Mouse (Mus musculus): Measurements from ENCODE around the gene Actr10.

The Actr10 gene

GRCm38 (mm10) chr12:70958640-70959039 lies 21.0 kb downstream of the Actr10 start:
- intact Hi-C loops (cut with DNase I) = no loop called here

GRCm38 (mm10) chr12:70967581-70967980 lies 29.9 kb downstream of the Actr10 start:
- intact Hi-C loops (cut with DNase I) = no loop called here

GRCm38 (mm10) chr12:70968141-70968790 lies 30.6 kb downstream of the Actr10 start:
- intact Hi-C loops (cut with DNase I) = loop anchor here (2.0 kb wide), 1 partner anchor 49 kb away; no protein-coding TSS in a partner anchor

DNA sequence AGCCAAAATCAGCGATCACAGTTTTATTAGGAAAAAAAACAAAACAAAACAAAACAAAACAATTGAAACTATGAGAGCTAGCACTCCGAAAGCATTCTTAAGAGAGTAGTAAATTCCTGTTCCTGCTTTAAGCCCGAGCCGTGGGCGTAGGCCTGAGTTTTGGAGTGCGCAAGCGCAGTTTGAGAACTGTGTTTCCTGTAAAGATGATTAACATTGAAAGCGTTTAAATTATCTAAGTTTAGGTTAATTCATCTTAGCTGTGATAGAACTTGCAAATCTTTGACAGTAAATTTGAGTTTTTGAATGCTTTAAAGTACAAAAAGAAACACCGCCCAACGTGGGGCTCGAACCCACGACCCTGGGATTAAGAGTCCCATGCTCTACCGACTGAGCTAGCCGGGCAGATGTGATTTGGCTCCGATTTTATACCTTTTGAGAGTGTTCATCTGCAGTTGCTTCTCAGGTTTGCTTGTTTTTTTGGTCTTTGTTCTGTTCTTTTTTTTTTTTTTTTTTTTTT lies 31.2 kb downstream of the Actr10 start:
- intact Hi-C loops (cut with DNase I) = loop anchor here (2.0 kb wide), 1 partner anchor 48 kb away; no protein-coding TSS in a partner anchor

GRCm38 (mm10) chr12:70969485-70970184 lies 32.0 kb downstream of the Actr10 start:
- intact Hi-C loops (cut with DNase I) = loop anchor here (2.0 kb wide), 1 partner anchor 47 kb away; no protein-coding TSS in a partner anchor

GRCm38 (mm10) chr12:70973831-70974230 lies 36.2 kb downstream of the Actr10 start:
- intact Hi-C loops (cut with DNase I) = no loop called here

- intact Hi-C loops (cut with DNase I) = no loop called here
Observed at GRCm38 (mm10) chr12:70974441-70975266, 37.0 kb downstream of the Actr10 start, which contains the start of gene Psma3. TSS of gene Psma3 (plus strand) at chr12:70974621.

DNA sequence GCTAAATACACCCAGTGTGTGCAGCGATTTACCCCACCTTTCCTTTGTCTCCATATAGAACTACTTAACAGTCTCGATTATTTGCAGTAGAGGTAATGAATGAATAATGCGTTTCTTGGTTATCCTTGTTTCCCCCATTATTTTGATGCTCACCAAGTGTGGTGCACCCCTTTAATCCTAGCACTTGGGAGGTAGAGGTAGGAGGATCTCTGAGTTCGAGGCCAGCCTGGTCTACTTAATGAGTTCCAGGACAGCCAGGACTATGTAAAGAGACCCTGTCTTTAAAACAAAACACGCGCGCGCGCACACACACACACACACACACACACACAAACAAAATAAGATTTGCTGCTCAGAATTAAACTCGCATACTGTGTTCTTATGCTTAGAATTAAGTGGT lies 37.7 kb downstream of the Actr10 start:
- intact Hi-C loops (cut with DNase I) = no loop called here

DNA sequence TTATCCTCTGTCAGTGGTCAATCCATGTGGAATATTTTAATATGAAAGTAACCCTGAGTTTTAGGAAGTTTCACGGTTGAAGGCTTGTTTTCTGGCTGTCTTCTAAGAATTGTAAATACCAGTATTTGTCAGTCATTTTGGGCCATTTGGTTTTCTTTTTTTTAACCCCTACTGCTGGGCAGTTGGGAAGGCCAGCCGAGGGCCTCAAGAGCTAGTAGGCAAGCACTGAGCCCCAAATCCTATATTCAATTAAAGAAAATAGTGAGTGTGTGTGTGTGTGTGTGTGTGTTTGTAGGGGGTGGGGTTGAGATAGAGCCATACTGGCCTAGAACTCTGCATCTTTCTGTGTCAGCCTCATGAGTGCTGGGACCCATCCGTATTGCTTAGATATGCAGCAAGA lies 38.2 kb downstream of the Actr10 start:
- intact Hi-C loops (cut with DNase I) = no loop called here

GRCm38 (mm10) chr12:70978345-70978744 lies 40.7 kb downstream of the Actr10 start:
- intact Hi-C loops (cut with DNase I) = no loop called here

DNA sequence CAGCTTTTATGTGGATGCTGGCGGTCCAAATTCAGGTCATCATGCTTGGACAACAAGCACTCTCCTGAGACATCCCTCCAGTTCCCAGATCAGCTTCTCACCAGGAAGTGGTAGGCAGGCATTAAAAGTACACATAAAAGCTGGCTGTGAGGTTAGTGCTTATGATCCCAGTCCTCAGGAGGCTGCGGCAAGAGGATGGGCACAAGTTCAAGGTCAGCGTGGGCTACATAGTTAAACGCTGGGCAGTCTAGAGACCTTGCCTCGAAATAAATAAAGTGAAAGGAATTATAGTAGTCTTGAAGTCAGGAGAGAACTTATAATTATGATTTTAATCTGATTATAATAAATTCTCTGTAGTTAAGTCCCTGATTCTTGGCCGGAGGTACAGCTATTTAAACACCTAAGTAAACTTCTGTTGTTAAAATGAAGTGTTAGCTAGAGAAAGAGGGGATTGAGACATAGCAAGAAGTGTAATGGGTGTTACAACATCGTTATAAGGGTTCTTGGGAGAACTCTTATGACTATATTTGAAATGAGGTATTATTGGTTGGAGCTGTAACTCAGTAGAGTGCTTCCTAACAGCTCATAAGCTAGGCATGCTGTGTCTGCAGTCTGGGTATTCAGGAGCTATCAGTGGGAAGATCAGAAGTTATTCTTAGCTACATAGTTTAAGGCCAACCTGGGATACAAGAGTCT lies 47.3 kb downstream of the Actr10 start:
- intact Hi-C loops (cut with DNase I) = no loop called here

GRCm38 (mm10) chr12:70997225-70997624 lies 59.6 kb downstream of the Actr10 start:
- intact Hi-C loops (cut with DNase I) = no loop called here

DNA sequence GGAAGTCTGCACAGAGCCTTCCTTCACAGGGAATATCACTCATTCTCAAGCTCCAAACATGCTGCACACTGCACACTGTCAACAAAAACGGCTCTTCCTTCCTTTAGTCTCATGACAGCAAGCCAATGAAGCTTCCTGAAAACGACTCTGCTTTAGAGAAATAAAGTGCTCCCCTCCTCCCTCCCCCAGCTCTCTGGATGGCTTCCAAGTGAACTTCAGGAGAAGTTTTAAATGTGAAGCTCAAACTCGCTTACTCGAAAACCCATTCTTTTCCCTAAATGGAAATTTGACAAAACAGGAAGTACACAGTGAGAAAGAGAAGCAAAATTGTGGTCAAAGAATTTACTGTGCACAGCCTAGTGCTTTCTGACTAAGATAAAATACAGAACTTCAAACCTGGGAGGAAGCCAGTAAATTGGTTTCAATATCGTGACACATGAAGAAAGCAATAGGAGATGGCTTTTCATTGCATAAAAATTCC lies 61.8 kb downstream of the Actr10 start:
- intact Hi-C loops (cut with DNase I) = no loop called here

DNA sequence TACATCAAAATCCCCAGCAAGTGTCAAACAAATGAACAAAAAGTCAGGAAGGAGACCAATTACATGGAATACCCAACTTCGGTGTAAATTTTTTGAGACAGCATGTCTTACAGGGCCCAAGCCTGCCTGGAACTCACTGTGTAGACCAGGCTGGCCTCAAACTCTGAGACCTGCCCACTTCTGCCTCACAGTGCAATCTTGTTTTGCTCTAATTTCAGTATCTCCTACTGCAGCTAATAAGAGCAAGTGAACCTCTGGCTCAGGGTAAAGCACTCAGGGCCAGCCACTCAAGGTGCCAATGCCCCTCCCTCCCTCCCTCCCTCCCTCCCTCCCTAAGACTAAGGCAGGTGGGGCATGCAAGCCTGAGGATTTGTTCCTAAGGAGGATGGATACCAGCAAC lies 62.7 kb downstream of the Actr10 start:
- intact Hi-C loops (cut with DNase I) = no loop called here

GRCm38 (mm10) chr12:71001456-71001855 lies 63.8 kb downstream of the Actr10 start:
- intact Hi-C loops (cut with DNase I) = no loop called here

DNA sequence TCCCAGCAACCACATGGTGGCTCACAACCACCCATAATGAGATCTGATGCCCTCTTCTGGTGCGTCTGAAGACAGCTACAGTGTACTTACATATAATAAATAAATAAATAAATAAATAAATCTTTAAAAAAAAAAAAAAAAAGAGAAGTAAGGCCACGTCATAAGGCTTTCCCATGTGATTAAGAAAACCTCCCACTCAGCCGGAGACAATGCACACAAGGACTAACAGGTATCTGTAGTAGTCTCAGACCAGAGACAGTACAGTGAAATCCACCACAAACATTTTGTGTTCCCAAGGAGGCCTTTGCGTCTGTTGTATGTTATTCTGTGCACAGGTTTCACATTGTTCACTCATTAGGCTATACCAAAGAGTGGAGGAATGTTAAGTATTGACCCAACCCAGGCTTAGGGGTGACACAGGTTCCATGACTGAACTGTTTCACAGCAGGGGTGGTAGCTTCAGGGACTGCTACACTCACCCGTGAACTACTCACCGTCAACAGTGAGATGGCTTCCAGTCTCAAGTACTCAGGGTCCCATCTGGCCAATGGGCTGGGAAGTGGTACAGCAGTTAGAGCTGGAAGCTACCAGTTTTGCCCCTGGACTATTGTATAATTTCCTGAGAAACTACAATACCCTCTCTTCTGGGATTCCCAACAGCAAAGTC lies 66.2 kb downstream of the Actr10 start:
- intact Hi-C loops (cut with DNase I) = no loop called here

- intact Hi-C loops (cut with DNase I) = no loop called here
Observed at GRCm38 (mm10) chr12:71006141-71006540, 68.5 kb downstream of the Actr10 start.

DNA sequence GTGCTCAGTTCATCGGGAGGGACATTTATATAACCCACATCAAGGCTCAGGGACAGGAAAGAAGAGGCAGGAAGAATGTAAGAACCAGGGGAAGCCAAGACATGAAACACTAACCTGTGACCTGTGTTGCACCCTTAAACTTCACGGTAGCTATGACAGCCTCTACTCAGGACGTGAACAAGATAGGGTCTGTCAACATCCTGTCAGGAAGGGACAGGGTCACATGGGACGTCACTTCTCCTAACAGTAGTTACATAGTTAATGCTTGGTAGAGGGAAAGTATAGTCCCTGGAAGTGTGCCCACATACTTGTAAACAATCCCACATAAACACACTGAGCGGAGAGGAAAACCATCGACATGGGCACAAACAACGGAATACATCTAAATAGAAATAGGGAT lies 69.2 kb downstream of the Actr10 start:
- intact Hi-C loops (cut with DNase I) = no loop called here

DNA sequence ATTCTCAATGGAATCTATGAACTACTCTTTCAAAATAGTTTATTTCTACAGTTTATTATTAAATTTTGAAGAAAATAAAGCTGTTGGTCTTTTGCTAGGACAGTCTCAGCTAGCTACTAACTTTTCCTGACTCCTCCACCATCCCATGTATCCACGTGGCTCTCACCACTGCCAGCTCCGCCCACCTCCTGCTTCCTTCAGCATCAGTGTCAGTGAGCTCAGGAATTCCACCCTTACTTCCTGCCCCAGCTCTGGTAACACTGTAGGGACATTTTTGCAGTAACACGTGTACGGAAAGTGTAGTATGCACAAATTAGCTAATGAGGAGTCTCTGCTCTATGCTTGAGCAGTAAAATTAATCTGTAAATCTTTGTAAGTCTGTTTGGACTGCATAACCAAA lies 72.1 kb downstream of the Actr10 start:
- intact Hi-C loops (cut with DNase I) = no loop called here
